Comparison of ENCODE assay signal across 8 mouse cellular contexts in the genomic region with DNA sequence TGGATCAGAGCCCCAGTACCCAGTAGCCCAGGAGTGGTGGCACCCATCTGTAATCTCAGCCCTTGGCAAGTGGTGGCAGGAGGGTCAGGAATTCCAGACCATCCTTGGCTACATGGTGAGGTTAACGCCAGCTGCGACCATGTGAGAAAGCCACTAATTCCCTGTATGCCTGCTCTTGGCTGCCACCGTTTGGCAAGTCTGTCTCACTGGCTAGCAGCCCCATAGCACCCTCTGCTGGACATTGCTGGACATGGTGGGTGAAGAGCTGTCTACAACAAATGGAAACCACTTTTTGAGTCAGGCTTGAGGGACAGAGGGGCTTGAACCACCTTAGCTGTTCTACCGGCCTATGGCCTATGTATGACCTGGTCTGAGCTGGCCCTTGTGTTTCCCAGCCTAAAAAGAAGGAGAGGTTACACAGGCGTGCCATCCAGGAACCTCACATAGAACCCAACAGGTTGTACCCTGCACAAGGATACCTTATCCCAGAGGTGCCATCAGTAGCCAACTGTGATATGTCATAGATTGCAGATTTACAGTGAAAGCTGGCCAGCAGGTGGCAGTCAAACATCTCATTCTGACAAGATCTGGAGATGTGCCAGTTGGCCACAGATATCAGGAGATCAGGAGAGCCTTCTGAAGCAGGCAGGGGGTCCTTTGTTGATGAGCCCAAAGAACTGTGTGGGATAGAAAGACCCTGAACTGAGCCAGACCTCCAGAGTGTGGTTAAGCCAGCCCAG. TPM values are rescaled to one million over a fixed set of nuclear protein-coding genes. Genes with fewer than 3 reads are reported as not detected.
DNase-seq lines count a peak whose midpoint lies in the region; ATAC-seq lines count a peak whose summit lies in the region.

No protein-coding gene starts in this region.

- peak; percentile 82 for ATAC-seq in megakaryocyte-erythroid progenitor cell, adult 5-6 weeks (replicated peaks; ENCODE audit: low FRiP score, low TSS enrichment, poor library complexity, severe bottlenecking)

- peak; percentile 90 for DNase-seq in R1 (ENCODE audit: low read depth, low spot score)
- peak; percentile 90 for DNase-seq in cerebellum, adult 9-11 months
- peak; percentile 79 to 88 for DNase-seq in frontal cortex, postnatal 10 days (ENCODE audit: low spot score in 2 of 2)
- peak; percentile 86 for DNase-seq in hindlimb bud, embryonic 11.5 days (ENCODE audit: extremely low spot score, low read depth, low spot score)
- DNase-seq in left cerebral cortex, adult 8-10 months (ENCODE audit: low spot score in 2 of 2) = peak; percentile 76 to 88
- DNase-seq in right cerebral cortex, postnatal 10 days (ENCODE audit: low spot score in 2 of 2) = peak; percentile 92 to 94
- DNase-seq in urinary bladder, postnatal 14 days (ENCODE audit: low spot score) = peak; percentile 93

RNA-seq across cellular contexts. Expression of gene Fgd2, which starts 10.4 kb away (rescaled TPM):
- total RNA-seq in left cerebral cortex, adult 8-10 months (2022) = 1 to 10 TPM; 7.5 to 7.9 (median 7.6) TPM
- 3.1 and 3.4 TPM in 2 replicates for total RNA-seq in megakaryocyte-erythroid progenitor cell, adult 5-6 weeks (2014; fragmentation: Nextera tagmentation)
- 2.7 and 6.0 TPM in 2 replicates for total RNA-seq in megakaryocyte-erythroid progenitor cell, adult 5-6 weeks (2017)

RNA-seq across cellular contexts. Expression of gene Mtch1, which starts 23.4 kb away (rescaled TPM):
- 100 to 1,000 TPM; 565 to 601 (median 593) TPM for total RNA-seq in left cerebral cortex, adult 8-10 months (2022)
- total RNA-seq in megakaryocyte-erythroid progenitor cell, adult 5-6 weeks (2014; fragmentation: Nextera tagmentation) = 86.6 and 105 TPM in 2 replicates
- 31.9 and 32.4 TPM in 2 replicates for total RNA-seq in megakaryocyte-erythroid progenitor cell, adult 5-6 weeks (2017)

RNA-seq across cellular contexts. Expression of gene Pi16, which starts 53.7 kb away (rescaled TPM):
- 1 to 10 TPM; 1.2 to 1.6 (median 1.4) TPM for total RNA-seq in left cerebral cortex, adult 8-10 months (2022)
- 0.32 TPM in 1 of 2 replicates, not detected in the other for total RNA-seq in megakaryocyte-erythroid progenitor cell, adult 5-6 weeks (2014; fragmentation: Nextera tagmentation)
- total RNA-seq in megakaryocyte-erythroid progenitor cell, adult 5-6 weeks (2017) = not detected in 2 replicates

Comparison
In these comparisons a context has a peak if more than half of its experiments do, and no peak if none do; other contexts are left out.
1. Peak in every context shown above with its lines: DNase-seq and ATAC-seq.
2. RNA of gene Mtch1, which starts 23.4 kb away (total RNA-seq): 565 to 601 TPM in left cerebral cortex, adult 8-10 months; 31.9 to 105 TPM in megakaryocyte-erythroid progenitor cell, adult 5-6 weeks; every median in the first group is over 4 times any median in the second.